Mouse (Mus musculus) myocyte (in vitro differentiated cells): ENCODE results near the gene Maco1. TPM values are rescaled to one million over a fixed set of nuclear protein-coding genes. Genes with fewer than 3 reads are reported as not detected.

ENCODE experiments used
- H3K27me3 ChIP-seq: one replicate; pipeline ENCODE4 v1.6.1; 2011; ENCODE audit not compliant: control insufficient read depth, insufficient read depth, insufficient read length
- H3K36me3 ChIP-seq: one replicate; pipeline ENCODE4 v1.6.1; 2011; ENCODE audit not compliant: control insufficient read depth, insufficient read depth
- H3K4me2 ChIP-seq: one replicate; pipeline ENCODE4 v1.6.1; 2011; ENCODE audit warnings: low read depth, control low read depth
- H3K4me3 ChIP-seq: one replicate; pipeline ENCODE4 v1.5.1; 2011; ENCODE audit warnings: mild to moderate bottlenecking, control low read depth, moderate library complexity
- H3K79me2 ChIP-seq: one replicate; pipeline ENCODE4 v1.6.1; 2011; ENCODE audit not compliant: control insufficient read depth, insufficient read depth
- H3ac ChIP-seq: one replicate; pipeline ENCODE4 v1.6.1; 2011; ENCODE audit not compliant: control insufficient read depth, insufficient read length
- CEBPB ChIP-seq: IDR thresholded peaks from 2 replicates; pipeline ENCODE4 v1.6.1; 2011; ENCODE audit warnings: mild to moderate bottlenecking, moderate library complexity; ENCODE audit not compliant: poor library complexity, insufficient read depth, severe bottlenecking
- E2F4 ChIP-seq: IDR thresholded peaks from one replicate; pipeline ENCODE4 v1.6.1; 2011; ENCODE audit warnings: mild to moderate bottlenecking, control low read depth, moderate library complexity; ENCODE audit not compliant: insufficient read depth
- MAX ChIP-seq: IDR thresholded peaks from one replicate; pipeline ENCODE4 v1.6.1; 2011; ENCODE audit warnings: low read depth, mild to moderate bottlenecking, control low read depth
- MYOD1 ChIP-seq, 3 experiments: IDR thresholded peaks; one replicate each; pipeline ENCODE4 v1.6.1; 2011; ENCODE audit warnings: control low read depth in 2 of 3, low read depth in 2 of 3, mild to moderate bottlenecking in 2 of 3, moderate library complexity in 1 of 3; ENCODE audit not compliant: insufficient read length in 2 of 3, control insufficient read depth in 1 of 3
- MYOG ChIP-seq, 3 experiments: IDR thresholded peaks; one replicate each; pipeline ENCODE4 v1.6.1; 2011; ENCODE audit warnings: control low read depth in 2 of 3, low read depth in 2 of 3, mild to moderate bottlenecking in 2 of 3; ENCODE audit not compliant: insufficient read length in 2 of 3, control insufficient read depth in 1 of 3, insufficient read depth in 1 of 3
- POLR2A ChIP-seq: IDR thresholded peaks from one replicate; pipeline ENCODE4 v1.6.1; 2011; ENCODE audit warnings: low read depth, mild to moderate bottlenecking, control low read depth, moderate library complexity; ENCODE audit not compliant: insufficient read length
- POLR2AphosphoS2 ChIP-seq: IDR thresholded peaks from one replicate; pipeline ENCODE4 v1.6.1; 2011; ENCODE audit warnings: low read depth, control low read depth; ENCODE audit not compliant: insufficient read length
- REST ChIP-seq: IDR thresholded peaks from one replicate; pipeline ENCODE4 v1.6.1; 2011; ENCODE audit warnings: mild to moderate bottlenecking, control low read depth, moderate library complexity; ENCODE audit not compliant: insufficient read depth, insufficient read length
- SRF ChIP-seq: IDR thresholded peaks from one replicate; pipeline ENCODE4 v1.6.1; 2011; ENCODE audit warnings: low read depth; ENCODE audit not compliant: control insufficient read depth, insufficient read length
- TCF12 ChIP-seq: IDR thresholded peaks from one replicate; pipeline ENCODE4 v1.6.1; 2011; ENCODE audit warnings: mild to moderate bottlenecking, control low read depth; ENCODE audit not compliant: poor library complexity, insufficient read depth, severe bottlenecking
- TCF3 ChIP-seq: IDR thresholded peaks from one replicate; pipeline ENCODE4 v1.6.1; 2011; ENCODE audit warnings: low read depth, control low read depth; ENCODE audit not compliant: insufficient read length
- USF1 ChIP-seq: IDR thresholded peaks from one replicate; pipeline ENCODE4 v1.6.1; 2011; ENCODE audit warnings: low read depth, mild to moderate bottlenecking, control low read depth, moderate library complexity
- polyA plus RNA-seq: library from polyadenylated mRNA; unstranded; fragments of >200 nt; fragmentation: generic; extraction: Trizol; gene quantifications from one replicate; pipeline ENCODE4 v1.2.1, GENCODE M21; 2012; ENCODE audit warnings: missing spikeins

The Maco1 gene
- polyA plus RNA-seq, 1 experiment: 19.6 TPM

GRCm38 (mm10) chr4:134856056-134856455 is 2.9 kb upstream of the Maco1 start:
- Histone ChIP-seq H3K36me3 (no peaks in the 10 kb centered on the region), H3K4me3 (no peak overlapping the region), H3K27me3 (peaks cover 3% of the 10 kb centered on the region), H3ac (no peak overlapping the region), H3K4me2 (no peak overlapping the region), H3K79me2 (peaks cover 14% of the 10 kb centered on the region)
- TF ChIP-seq TCF3 (no peak), TCF12 (no peak), POLR2AphosphoS2 (no peak), MYOG (IDR thresholded peaks at IDR 0.05; ENCODE audit: control insufficient read depth in 1 of 3, insufficient read depth in 1 of 3, insufficient read length in 2 of 3, low read depth in 2 of 3) (no peak), MAX (no peak), CEBPB (no peak), USF1 (no peak), MYOD1 (IDR thresholded peaks at IDR 0.05; ENCODE audit: control insufficient read depth in 1 of 3, insufficient read length in 2 of 3, low read depth in 2 of 3) (no peak), SRF (no peak), REST (no peak), POLR2A (no peak), E2F4 (no peak)

- TF ChIP-seq POLR2AphosphoS2 (no peak), MAX (no peak), E2F4 (no peak), MYOD1 (IDR thresholded peaks at IDR 0.05; ENCODE audit: control insufficient read depth in 1 of 3, insufficient read length in 2 of 3, low read depth in 2 of 3) (no peak), POLR2A (no peak), USF1 (no peak), MYOG (IDR thresholded peaks at IDR 0.05; ENCODE audit: control insufficient read depth in 1 of 3, insufficient read depth in 1 of 3, insufficient read length in 2 of 3, low read depth in 2 of 3) (no peak), SRF (no peak), TCF3 (no peak), TCF12 (no peak), REST (no peak)
- peaks cover 21% of the 10 kb centered on the region for H3K79me2 ChIP-seq
- no peak overlapping the region for H3K4me2 ChIP-seq
- H3K36me3 ChIP-seq: no peaks in the 10 kb centered on the region
- peaks cover under 1% of the 10 kb centered on the region for H3K27me3 ChIP-seq
- no peak overlapping the region for H3K4me3 ChIP-seq
- H3ac ChIP-seq: no peak overlapping the region
Measured at GRCm38 (mm10) chr4:134855371-134855770, 2.2 kb upstream of the Maco1 start.

GRCm38 (mm10) chr4:134853637-134854485 is 716 bp upstream of the Maco1 start:
- H3K4me2 ChIP-seq: peak overlapping the region; percentile 91
- TF ChIP-seq USF1 (no peak), MYOD1 (IDR thresholded peaks at IDR 0.05; ENCODE audit: control insufficient read depth in 1 of 3, insufficient read length in 2 of 3, low read depth in 2 of 3) (no peak), MAX (no peak), POLR2A (peak; percentile 75), SRF (peak; percentile 32), CEBPB (no peak), REST (no peak), E2F4 (no peak), TCF12 (no peak), POLR2AphosphoS2 (peak; percentile 60), TCF3 (no peak), MYOG (IDR thresholded peaks at IDR 0.05; ENCODE audit: control insufficient read depth in 1 of 3, insufficient read depth in 1 of 3, insufficient read length in 2 of 3, low read depth in 2 of 3) (peak in 1 of 3 experiments; percentile 42)
- peak overlapping the region; percentile 78 for H3ac ChIP-seq
- no peaks in the 10 kb centered on the region for H3K27me3 ChIP-seq
- H3K36me3 ChIP-seq: no peaks in the 10 kb centered on the region
- H3K4me3 ChIP-seq: peak overlapping the region; percentile 37
- peaks cover 34% of the 10 kb centered on the region for H3K79me2 ChIP-seq

DNA sequence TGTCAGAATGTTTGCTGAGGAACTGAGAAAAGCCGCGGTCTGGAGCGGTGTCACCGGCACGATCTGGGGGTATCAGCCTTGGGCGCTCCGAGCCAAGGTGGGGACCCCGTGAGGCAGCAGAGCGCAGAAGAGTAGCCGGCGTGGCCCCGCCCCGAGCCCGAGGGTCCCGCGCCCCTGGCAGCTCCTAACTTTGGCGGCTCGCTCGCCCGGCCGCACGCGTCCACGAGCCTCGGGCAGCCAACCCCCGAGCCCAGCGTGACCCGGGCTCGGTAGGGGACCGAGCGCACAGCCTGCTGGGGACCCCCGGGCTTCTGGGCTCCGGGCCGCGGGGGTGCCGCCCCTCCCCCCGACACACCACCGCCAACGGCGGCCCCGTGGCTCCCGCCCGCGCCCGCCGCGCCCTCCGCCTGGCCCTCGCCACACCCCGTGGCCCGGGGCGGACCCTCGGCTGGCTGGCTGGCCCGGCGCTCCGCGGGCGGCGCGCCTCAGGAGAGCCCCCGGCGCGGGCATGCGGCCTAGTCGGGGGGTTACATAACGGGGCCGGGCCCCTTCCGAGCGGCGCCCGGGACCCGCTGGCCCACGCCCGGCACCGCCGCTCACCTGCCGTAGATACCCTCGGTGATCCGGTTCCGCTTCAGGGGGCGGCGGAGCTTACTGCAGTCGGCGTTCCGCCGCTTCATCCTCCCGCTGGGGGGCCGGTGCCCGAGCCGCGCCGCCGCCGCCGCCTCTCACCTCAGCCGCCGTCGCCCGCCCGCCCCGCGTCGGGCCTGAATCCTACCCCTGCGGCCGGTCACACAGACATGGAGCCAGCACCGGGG is 498 bp downstream of the Maco1 start:
- H3K4me2 ChIP-seq: peak overlapping the region; percentile 81
- peak overlapping the region; percentile 37 for H3K4me3 ChIP-seq
- H3K27me3 ChIP-seq: no peaks in the 10 kb centered on the region
- H3K79me2 ChIP-seq: peaks cover 40% of the 10 kb centered on the region
- peak overlapping the region; percentile 78 for H3ac ChIP-seq
- TF ChIP-seq TCF3 (no peak), POLR2A (no peak), E2F4 (no peak), MAX (no peak), SRF (no peak), MYOD1 (IDR thresholded peaks at IDR 0.05; ENCODE audit: control insufficient read depth in 1 of 3, insufficient read length in 2 of 3, low read depth in 2 of 3) (no peak), TCF12 (no peak), REST (no peak), POLR2AphosphoS2 (no peak), USF1 (no peak), CEBPB (no peak), MYOG (IDR thresholded peaks at IDR 0.05; ENCODE audit: control insufficient read depth in 1 of 3, insufficient read depth in 1 of 3, insufficient read length in 2 of 3, low read depth in 2 of 3) (no peak)
- H3K36me3 ChIP-seq: no peaks in the 10 kb centered on the region
